Mouse (Mus musculus): ENCODE results near the gene Sdf4.

Sdf4 gene

GRCm38 (mm10) chr4:155992241-155992905 lies at the start of gene Sdf4, which contains the start of gene B3galt6:
TSS of gene Sdf4 (plus strand) at chr4:155992872.
TSS of gene B3galt6 (minus strand) at chr4:155992649.
- DNase-seq (ENCODE audit: low read depth): peak; percentile 93

GRCm38 (mm10) chr4:155943049-155943452 lies 49.6 kb upstream of the Sdf4 start:
- no peak for DNase-seq (ENCODE audit: low read depth)

- peak; percentile 95 for DNase-seq (ENCODE audit: low read depth)
These were observed 49.0 kb upstream of the Sdf4 start, which contains the start of gene Ube2j2 for GRCm38 (mm10) chr4:155943534-155944249. TSS of gene Ube2j2 (plus strand) at chr4:155943831.

- DNase-seq (ENCODE audit: low read depth): peak; percentile 72
These were observed 48.4 kb upstream of the Sdf4 start for GRCm38 (mm10) chr4:155944271-155944670.

- peak; percentile 21 for DNase-seq (ENCODE audit: low read depth)
These were observed 45.6 kb upstream of the Sdf4 start for GRCm38 (mm10) chr4:155947094-155947493.

- DNase-seq (ENCODE audit: low read depth): no peak
These were observed 37.2 kb upstream of the Sdf4 start for GRCm38 (mm10) chr4:155955491-155955890.

- peak; percentile 92 for DNase-seq (ENCODE audit: low read depth)
These were observed 33.4 kb upstream of the Sdf4 start for GRCm38 (mm10) chr4:155959275-155959674.

GRCm38 (mm10) chr4:155962167-155962971 lies 30.3 kb upstream of the Sdf4 start, which contains the start of gene C1qtnf12:
TSS of gene C1qtnf12 (plus strand) at chr4:155962318.
- DNase-seq (ENCODE audit: low read depth): peak; percentile 72

GRCm38 (mm10) chr4:155963106-155963505 lies 29.6 kb upstream of the Sdf4 start:
- no peak for DNase-seq (ENCODE audit: low read depth)

GRCm38 (mm10) chr4:155964396-155964795 lies 28.3 kb upstream of the Sdf4 start:
- DNase-seq (ENCODE audit: low read depth): no peak

- DNase-seq (ENCODE audit: low read depth): no peak
These were observed 23.5 kb upstream of the Sdf4 start for GRCm38 (mm10) chr4:155969043-155969653.

GRCm38 (mm10) chr4:155970286-155970685 lies 22.4 kb upstream of the Sdf4 start:
- DNase-seq (ENCODE audit: low read depth): no peak

- DNase-seq (ENCODE audit: low read depth): no peak
These were observed 20.0 kb upstream of the Sdf4 start for GRCm38 (mm10) chr4:155972651-155973050.

- peak; percentile 30 for DNase-seq (ENCODE audit: low read depth)
These were observed 19.4 kb upstream of the Sdf4 start for GRCm38 (mm10) chr4:155973239-155973638.

- no peak for DNase-seq (ENCODE audit: low read depth)
These were observed 11.1 kb upstream of the Sdf4 start for GRCm38 (mm10) chr4:155981436-155982082.

GRCm38 (mm10) chr4:155983788-155984187 lies 8.9 kb upstream of the Sdf4 start:
- DNase-seq (ENCODE audit: low read depth): no peak

- peak; percentile 29 for DNase-seq (ENCODE audit: low read depth)
These were observed 1.3 kb upstream of the Sdf4 start for GRCm38 (mm10) chr4:155991211-155991907.

- no peak for DNase-seq (ENCODE audit: low read depth)
These were observed 803 bp upstream of the Sdf4 start for GRCm38 (mm10) chr4:155991908-155992230.

- peak; percentile 99 for DNase-seq (ENCODE audit: low read depth)
These were observed 355 bp downstream of the Sdf4 start for GRCm38 (mm10) chr4:155992906-155993547.

- no peak for DNase-seq (ENCODE audit: low read depth)
These were observed 934 bp downstream of the Sdf4 start for GRCm38 (mm10) chr4:155993606-155994005.
